Mouse (Mus musculus): Measurements from ENCODE around the gene Arl5a.

DNA sequence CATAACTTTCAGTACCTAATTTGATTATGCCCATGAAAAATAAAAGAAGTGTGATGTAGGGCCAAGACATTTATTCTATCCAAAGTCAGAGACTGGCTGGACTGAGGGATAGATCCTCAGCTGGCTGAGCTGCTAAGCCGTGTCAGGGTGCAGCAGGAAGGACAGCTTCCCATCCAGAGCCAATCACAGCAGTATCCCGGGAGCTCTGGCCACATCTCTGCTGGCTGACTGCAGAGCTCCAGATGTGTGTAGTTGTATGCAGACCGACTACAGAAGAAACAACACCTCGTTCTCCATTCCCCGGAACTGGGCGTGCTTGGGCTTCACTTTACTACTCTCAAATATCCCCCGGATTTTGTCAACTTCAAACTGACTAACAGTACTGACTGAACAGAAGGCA is 8.7 kb upstream of the Arl5a start:
- TF ChIP-seq GATA1 (IDR thresholded peaks at IDR 0.05; ENCODE audit: low read length) (no peak), TAL1 (IDR thresholded peaks at IDR 0.05; ENCODE audit: low read length) (no peak)

Data from erythroblast, embryonic 14.5 days (primary cell).